Mouse (Mus musculus): ENCODE data around the gene Rtl6.

- TF ChIP-seq CTCF (IDR thresholded peaks at IDR 0.05; ENCODE audit: low read depth) (no peak), EP300 (optimal IDR thresholded peaks at IDR 0.05) (no peak)
These were observed 21.0 kb upstream of the Rtl6 start for GRCm38 (mm10) chr15:84578607-84579006.

Data from stomach, postnatal 0 days (tissue).